Comparison of ENCODE assay signal across 8 mouse cellular contexts in the genomic region with DNA sequence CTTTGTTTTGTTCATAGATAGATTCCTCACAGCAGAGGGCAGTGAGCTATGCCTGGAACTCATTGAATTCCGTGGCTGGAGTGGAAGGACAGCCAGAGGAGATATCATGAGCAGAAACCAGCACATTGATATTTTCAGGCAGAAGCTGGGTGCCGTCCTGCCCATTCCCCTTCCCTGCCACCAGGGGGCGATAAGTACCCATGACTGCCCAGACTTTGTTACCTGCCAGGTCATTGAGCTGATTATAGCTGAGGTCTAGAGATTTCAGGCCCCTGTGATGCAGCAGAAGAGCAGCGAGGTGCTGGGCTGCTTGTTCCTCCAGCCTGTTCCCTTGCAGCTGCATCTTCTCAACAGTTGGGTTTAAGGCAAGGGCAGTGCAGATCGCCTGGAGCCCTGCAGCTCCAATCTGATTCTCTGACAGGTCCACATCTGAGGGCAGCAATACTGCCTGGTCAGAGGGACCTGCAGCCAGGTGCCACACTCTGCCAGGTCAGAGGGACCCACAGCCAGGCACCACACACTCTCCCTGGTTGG. TPM values are rescaled to one million over a fixed set of nuclear protein-coding genes. Genes with fewer than 3 reads are reported as not detected.
A peak's percentile ranks its signal among the peaks of the same experiment; 100 is the strongest.
DNase-seq lines count a peak whose midpoint lies in the region; ATAC-seq and TF ChIP-seq lines count a peak whose summit lies in the region.

No protein-coding gene starts in this region.

- peaks cover 9% of the 10 kb centered on the region; the same call in 1 of the 2 replicates for H3K27me3 ChIP-seq in heart, embryonic 13.5 days (replicated peaks)
- peaks cover 2% of the 10 kb centered on the region; the same call in 1 of the 2 replicates for H3K27me3 ChIP-seq in liver, embryonic 14.5 days (ENCODE audit: control insufficient read depth, insufficient read depth, low read length)
- no peaks in the 10 kb centered on the region for H3K27me3 ChIP-seq in stomach, postnatal 0 days (ENCODE audit: control insufficient read depth, insufficient read depth, low read length)

- TF ChIP-seq CTCF in bone marrow macrophage, adult 2 months (IDR thresholded peaks at IDR 0.05; ENCODE audit: low read depth, low read length) = peak; percentile 98
- TF ChIP-seq CTCF in embryonic fibroblast, embryonic 13.5 days (IDR thresholded peaks at IDR 0.05; ENCODE audit: borderline replicate concordance, insufficient read depth, low read length) = peak; percentile 97
- TF ChIP-seq CTCF in liver, embryonic 14.5 days (IDR thresholded peaks at IDR 0.05; ENCODE audit: low read depth) = peak; percentile 99
- TF ChIP-seq CTCF in stomach, postnatal 0 days (IDR thresholded peaks at IDR 0.05; ENCODE audit: low read depth) = peak; percentile 99

- DNase-seq in CD8-positive naive resting alpha-beta T cell, adult 2 months (ENCODE audit: low read depth in 2 of 2, low spot score in 2 of 2) = peak; percentile 44 to 60
- peak; percentile 77 for DNase-seq in kidney, postnatal 14 days
- peak; percentile 40 to 52 (median 43) for DNase-seq in liver, embryonic 14.5 days (ENCODE audit: low read depth in 3 of 3, low spot score in 3 of 3)
- peak; percentile 78 for DNase-seq in neural tube, embryonic 10.5 days (ENCODE audit: extremely low spot score, low spot score)
- peak; percentile 83 for DNase-seq in stomach, postnatal 0 days (ENCODE audit: low spot score)

- H3K27ac ChIP-seq in bone marrow macrophage, adult 2 months (ENCODE audit: insufficient read depth, low read depth, low read length) = no peak overlapping the region
- H3K27ac ChIP-seq in embryonic fibroblast, embryonic 13.5 days (ENCODE audit: insufficient read depth, low read length) = no peak overlapping the region
- H3K27ac ChIP-seq in heart, embryonic 13.5 days (replicated peaks) = peak overlapping the region; percentile 51
- no peak overlapping the region for H3K27ac ChIP-seq in liver, embryonic 14.5 days
- no peak overlapping the region for H3K27ac ChIP-seq in stomach, postnatal 0 days (replicated peaks)

- H3K9me3 ChIP-seq in heart, embryonic 13.5 days = no peaks in the 10 kb centered on the region
- H3K9me3 ChIP-seq in liver, embryonic 14.5 days (ENCODE audit: control insufficient read depth, low read length) = no peaks in the 10 kb centered on the region
- H3K9me3 ChIP-seq in stomach, postnatal 0 days (ENCODE audit: control insufficient read depth, low read length) = no peaks in the 10 kb centered on the region

- no peaks in the 10 kb centered on the region for H3K36me3 ChIP-seq in heart, embryonic 13.5 days
- H3K36me3 ChIP-seq in liver, embryonic 14.5 days (replicated peaks; ENCODE audit: control insufficient read depth, insufficient read depth, low read depth) = no peaks in the 10 kb centered on the region
- no peaks in the 10 kb centered on the region for H3K36me3 ChIP-seq in stomach, postnatal 0 days (ENCODE audit: control insufficient read depth, insufficient read depth, low read length)

- H3K4me1 ChIP-seq in bone marrow macrophage, adult 2 months (ENCODE audit: control insufficient read depth, insufficient read depth, low read length) = peaks cover 31% of the 10 kb centered on the region
- H3K4me1 ChIP-seq in embryonic fibroblast, embryonic 13.5 days (ENCODE audit: control insufficient read depth, insufficient read depth, low read length) = peaks cover 13% of the 10 kb centered on the region; the same call in 1 of the 2 replicates
- H3K4me1 ChIP-seq in heart, embryonic 13.5 days = peaks cover 65% of the 10 kb centered on the region
- H3K4me1 ChIP-seq in liver, embryonic 14.5 days (replicated peaks; ENCODE audit: control insufficient read depth in 2 of 2, insufficient read depth in 2 of 2, low read length in 1 of 2) = peaks cover 27 to 36% of the 10 kb centered on the region in 2 experiments
- H3K4me1 ChIP-seq in stomach, postnatal 0 days (replicated peaks; ENCODE audit: control insufficient read depth, insufficient read depth) = peaks cover 6% of the 10 kb centered on the region; the same call in 1 of the 2 replicates

- H3K9ac ChIP-seq in heart, embryonic 13.5 days = peak overlapping the region; percentile 62
- no peak overlapping the region for H3K9ac ChIP-seq in liver, embryonic 14.5 days (replicated peaks)
- no peak overlapping the region for H3K9ac ChIP-seq in stomach, postnatal 0 days (ENCODE audit: low read length)

- WGBS in heart, embryonic 13.5 days = 0% methylated on average over 5 of the region's 5 CpGs
- 3% methylated on average over 5 of the region's 5 CpGs for WGBS in liver, embryonic 14.5 days (ENCODE audit: insufficient replicate concordance)
- WGBS in stomach, postnatal 0 days = 0% methylated on average over 5 of the region's 5 CpGs

- TF ChIP-seq POLR2A in bone marrow macrophage, adult 2 months (IDR thresholded peaks at IDR 0.05; ENCODE audit: borderline replicate concordance, low read depth, low read length) = no peak
- no peak for TF ChIP-seq POLR2A in embryonic fibroblast, embryonic 13.5 days (IDR thresholded peaks at IDR 0.05; ENCODE audit: low read depth, low read length)

- ATAC-seq in heart, embryonic 13.5 days (ENCODE audit: extremely low read depth, insufficient number of reproducible peaks, low FRiP score, low TSS enrichment) = no peak
- no peak for ATAC-seq in liver, embryonic 14.5 days (ENCODE audit: insufficient read depth)
- no peak; the same call in 1 of the 2 replicates for ATAC-seq in stomach, postnatal 0 days (ENCODE audit: low FRiP score, low TSS enrichment)

- peak overlapping the region; percentile 57 for H3K4me2 ChIP-seq in heart, embryonic 13.5 days
- H3K4me2 ChIP-seq in liver, embryonic 14.5 days (ENCODE audit: low read depth) = no peak overlapping the region
- H3K4me2 ChIP-seq in stomach, postnatal 0 days (replicated peaks; ENCODE audit: low read depth) = no peak overlapping the region

- no peak overlapping the region for H3K4me3 ChIP-seq in bone marrow macrophage, adult 2 months (ENCODE audit: insufficient read depth, low read length)
- no peak overlapping the region for H3K4me3 ChIP-seq in embryonic fibroblast, embryonic 13.5 days (ENCODE audit: insufficient read depth, low read length)
- peak overlapping the region; percentile 11; the same call in 1 of the 2 replicates for H3K4me3 ChIP-seq in heart, embryonic 13.5 days
- no peak overlapping the region for H3K4me3 ChIP-seq in liver, embryonic 14.5 days (ENCODE audit: insufficient read depth in 1 of 2, low read depth in 2 of 2, low read length in 2 of 2)
- H3K4me3 ChIP-seq in stomach, postnatal 0 days (ENCODE audit: low read depth, low read length) = no peak overlapping the region

- no peak for TF ChIP-seq EP300 in liver, embryonic 14.5 days (IDR thresholded peaks at IDR 0.05; ENCODE audit: low read depth)
- no peak for TF ChIP-seq EP300 in stomach, postnatal 0 days (optimal IDR thresholded peaks at IDR 0.05)

RNA-seq across cellular contexts. Expression of a gene that starts 3.0 kb away (rescaled TPM):
- polyA plus RNA-seq in bone marrow macrophage, adult 2 months (2012; ENCODE audit: insufficient read depth, insufficient read length, missing spikeins) = not detected in 2 replicates
- 0.25 TPM in 1 of 2 replicates, not detected in the other for polyA plus RNA-seq in embryonic fibroblast, embryonic 13.5 days (2011; ENCODE audit: insufficient read length, low read depth, missing spikeins)
- 0.19 TPM in 2 replicates for polyA plus RNA-seq in heart, embryonic 13.5 days (2015; fragmentation: Nextera tagmentation; extraction: Ambion mirVana)
- polyA plus RNA-seq in liver, embryonic 14.5 days (2012; rRNA removed) = 0.02 TPM in 1 of 2 replicates, not detected in the other
- 0.06 TPM in 1 of 2 replicates, not detected in the other for polyA plus RNA-seq in liver, embryonic 14.5 days (2014; fragmentation: Nextera tagmentation; extraction: Ambion mirVana)
- 0.33 TPM in 2 replicates for polyA plus RNA-seq in stomach, postnatal 0 days (2015; fragmentation: Nextera tagmentation; extraction: Ambion mirVana)

RNA-seq across cellular contexts. Expression of a gene that starts 3.7 kb away (rescaled TPM):
- not detected in 2 replicates for polyA plus RNA-seq in bone marrow macrophage, adult 2 months (2012; ENCODE audit: insufficient read depth, insufficient read length, missing spikeins)
- polyA plus RNA-seq in embryonic fibroblast, embryonic 13.5 days (2011; ENCODE audit: insufficient read length, low read depth, missing spikeins) = 2.2 and 3.0 TPM in 2 replicates
- 0.65 and 0.79 TPM in 2 replicates for polyA plus RNA-seq in heart, embryonic 13.5 days (2015; fragmentation: Nextera tagmentation; extraction: Ambion mirVana)
- polyA plus RNA-seq in liver, embryonic 14.5 days (2012; rRNA removed) = 0.05 and 0.06 TPM in 2 replicates
- 0.13 TPM in 1 of 2 replicates, not detected in the other for polyA plus RNA-seq in liver, embryonic 14.5 days (2014; fragmentation: Nextera tagmentation; extraction: Ambion mirVana)
- 1.5 and 1.7 TPM in 2 replicates for polyA plus RNA-seq in stomach, postnatal 0 days (2015; fragmentation: Nextera tagmentation; extraction: Ambion mirVana)

RNA-seq across cellular contexts. Expression of a gene that starts 25.0 kb away (rescaled TPM):
- 2.2 and 2.4 TPM in 2 replicates for polyA plus RNA-seq in bone marrow macrophage, adult 2 months (2012; ENCODE audit: insufficient read depth, insufficient read length, missing spikeins)
- polyA plus RNA-seq in embryonic fibroblast, embryonic 13.5 days (2011; ENCODE audit: insufficient read length, low read depth, missing spikeins) = 2.1 and 2.2 TPM in 2 replicates
- 8.9 and 9.8 TPM in 2 replicates for polyA plus RNA-seq in heart, embryonic 13.5 days (2015; fragmentation: Nextera tagmentation; extraction: Ambion mirVana)
- polyA plus RNA-seq in liver, embryonic 14.5 days (2012; rRNA removed) = 1.1 and 2.0 TPM in 2 replicates
- polyA plus RNA-seq in liver, embryonic 14.5 days (2014; fragmentation: Nextera tagmentation; extraction: Ambion mirVana) = 1.3 and 1.8 TPM in 2 replicates
- 22.8 and 24.4 TPM in 2 replicates for polyA plus RNA-seq in stomach, postnatal 0 days (2015; fragmentation: Nextera tagmentation; extraction: Ambion mirVana)

RNA-seq across cellular contexts. Expression of a gene that starts 27.1 kb away (rescaled TPM):
- 23.2 and 25.5 TPM in 2 replicates for polyA plus RNA-seq in bone marrow macrophage, adult 2 months (2012; ENCODE audit: insufficient read depth, insufficient read length, missing spikeins)
- polyA plus RNA-seq in embryonic fibroblast, embryonic 13.5 days (2011; ENCODE audit: insufficient read length, low read depth, missing spikeins) = 23.8 and 27.0 TPM in 2 replicates
- polyA plus RNA-seq in heart, embryonic 13.5 days (2015; fragmentation: Nextera tagmentation; extraction: Ambion mirVana) = 31.7 and 35.4 TPM in 2 replicates
- polyA plus RNA-seq in liver, embryonic 14.5 days (2012; rRNA removed) = 20.4 and 21.8 TPM in 2 replicates
- 19.7 and 24.5 TPM in 2 replicates for polyA plus RNA-seq in liver, embryonic 14.5 days (2014; fragmentation: Nextera tagmentation; extraction: Ambion mirVana)
- 41.0 and 42.4 TPM in 2 replicates for polyA plus RNA-seq in stomach, postnatal 0 days (2015; fragmentation: Nextera tagmentation; extraction: Ambion mirVana)

RNA-seq across cellular contexts. Expression of a gene that starts 49.5 kb away (rescaled TPM):
- 53.4 and 57.0 TPM in 2 replicates for polyA plus RNA-seq in bone marrow macrophage, adult 2 months (2012; ENCODE audit: insufficient read depth, insufficient read length, missing spikeins)
- polyA plus RNA-seq in embryonic fibroblast, embryonic 13.5 days (2011; ENCODE audit: insufficient read length, low read depth, missing spikeins) = 97.5 and 113 TPM in 2 replicates
- polyA plus RNA-seq in heart, embryonic 13.5 days (2015; fragmentation: Nextera tagmentation; extraction: Ambion mirVana) = 49.9 and 55.7 TPM in 2 replicates
- polyA plus RNA-seq in liver, embryonic 14.5 days (2012; rRNA removed) = 32.0 and 32.5 TPM in 2 replicates
- 15.5 and 17.2 TPM in 2 replicates for polyA plus RNA-seq in liver, embryonic 14.5 days (2014; fragmentation: Nextera tagmentation; extraction: Ambion mirVana)
- polyA plus RNA-seq in stomach, postnatal 0 days (2015; fragmentation: Nextera tagmentation; extraction: Ambion mirVana) = 27.3 and 34.4 TPM in 2 replicates
